Mouse (Mus musculus): ENCODE results near the gene BB287469.
"Not testable (repeated sequence)": the region's sequence is repeated elsewhere in the genome, so short reads cannot be mapped to it uniquely, and the experiment has no call there.

- not testable (repeated sequence) for TF ChIP-seq HCFC1 (IDR thresholded peaks at IDR 0.05; ENCODE audit: borderline replicate concordance, insufficient read depth, low read length); ZNF384 (IDR thresholded peaks at IDR 0.05; ENCODE audit: low read depth, low read length)
Observed at GRCm38 (mm10) chr12:87775655-87776054, 40.7 kb upstream of the BB287469 start, which contains the start of gene Gm21319.
